Mouse (Mus musculus) cerebellum, adult 2 months (tissue): ENCODE data around the gene Atp6ap1. TPM values are rescaled to one million over a fixed set of nuclear protein-coding genes. Genes with fewer than 3 reads are reported as not detected.

Experiments used
- DNase-seq, 2 experiments: peaks; one replicate each; pipeline ENCODE4 v3.0.0; 2021
- H3K27ac ChIP-seq: fragments of 200-500 bp; 2 replicates; pipeline ENCODE4 v1.5.1; 2012; ENCODE audit warnings: low read length, control low read depth, inconsistent platforms; ENCODE audit not compliant: insufficient read depth
- H3K27me3 ChIP-seq: fragments of 200-500 bp; 2 replicates; pipeline ENCODE4 v1.6.1; 2012; ENCODE audit warnings: inconsistent platforms, mild to moderate bottlenecking, low read length, moderate library complexity; ENCODE audit not compliant: control insufficient read depth, insufficient read depth
- H3K4me1 ChIP-seq: fragments of 200-500 bp; 2 replicates; pipeline ENCODE4 v1.6.1; 2011; ENCODE audit warnings: low read length; ENCODE audit not compliant: control insufficient read depth, insufficient read depth
- H3K4me3 ChIP-seq: fragments of 200-500 bp; replicated peaks from 2 replicates; pipeline ENCODE3; 2011; ENCODE audit warnings: mild to moderate bottlenecking, low read depth, low read length, control low read depth; ENCODE audit not compliant: insufficient read depth
- CTCF ChIP-seq: fragments of 200-500 bp; IDR thresholded peaks from 2 replicates; pipeline ENCODE4 v1.5.1; 2011; ENCODE audit warnings: low read depth, mild to moderate bottlenecking, control low read depth, low read length, moderate library complexity, borderline replicate concordance; ENCODE audit not compliant: insufficient read depth
- POLR2A ChIP-seq: fragments of 200-500 bp; IDR thresholded peaks from 2 replicates; pipeline ENCODE4 v1.6.1; 2011; ENCODE audit warnings: low read length, control low read depth, borderline replicate concordance; ENCODE audit not compliant: insufficient read depth
- WGBS: fragments of 180-500 bp; shearing (Covaris S2); methylation state at CpG from one replicate; pipeline ENCODE4 v1.1.7; 2018; 5-methylcytosine and 5-hydroxymethylcytosine counted together
- polyA plus RNA-seq: library from polyadenylated mRNA; depleted of rRNA; stranded (reverse); fragments of >200 nt; gene quantifications from 2 replicates; pipeline ENCODE4 v1.2.3, GENCODE M21; 2012

The Atp6ap1 gene
- polyA plus RNA-seq, 1 experiment: 506 TPM

- H3K4me1 ChIP-seq: peaks cover 2% of the 10 kb centered on the region; the same call in 1 of the 2 replicates
- DNase-seq: peak; percentile 88 to 95
- H3K27me3 ChIP-seq: no peaks in the 10 kb centered on the region
- H3K4me3 ChIP-seq: peak within 1 kb of the TSS; percentile 97
- TF ChIP-seq CTCF (no peak), POLR2A (peak; percentile 92)
- peak within 1 kb of the TSS; percentile 97 for H3K27ac ChIP-seq
- WGBS: 8% methylated on average over 42 of the region's 42 CpGs
Observed at GRCm38 (mm10) chrX:74270062-74270901, 26.6 kb upstream of the Atp6ap1 start, which contains the start of gene Rpl10. Gene Rpl10 (plus strand): TSS chrX:74270812.

- WGBS: 8% methylated on average over 27 of the region's 27 CpGs
- Histone ChIP-seq H3K4me1 (peaks cover 2% of the 10 kb centered on the region; the same call in 1 of the 2 replicates), H3K27ac (no peak overlapping the region), H3K27me3 (no peaks in the 10 kb centered on the region), H3K4me3 (peak overlapping the region; percentile 82)
- no peak for TF ChIP-seq POLR2A
- no peak for TF ChIP-seq CTCF
- peak; percentile 31 to 41 for DNase-seq
Observed at GRCm38 (mm10) chrX:74270902-74271551, 25.9 kb upstream of the Atp6ap1 start.

- peaks cover 2% of the 10 kb centered on the region; the same call in 1 of the 2 replicates for H3K4me1 ChIP-seq
- TF ChIP-seq POLR2A: no peak
- no peak for TF ChIP-seq CTCF
- DNase-seq: no peak
- H3K27me3 ChIP-seq: no peaks in the 10 kb centered on the region
- H3K4me3 ChIP-seq: no peak overlapping the region
- no peak overlapping the region for H3K27ac ChIP-seq
- WGBS: 26% methylated on average over 10 of the region's 10 CpGs
Observed at GRCm38 (mm10) chrX:74273422-74274322, 23.2 kb upstream of the Atp6ap1 start.

GRCm38 (mm10) chrX:74277916-74278315 lies 19.0 kb upstream of the Atp6ap1 start:
- no peak for TF ChIP-seq CTCF
- no peak for TF ChIP-seq POLR2A
- WGBS: 73% methylated on average over 8 of the region's 8 CpGs
- no peak for DNase-seq
- Histone ChIP-seq H3K27ac (no peak overlapping the region), H3K27me3 (no peaks in the 10 kb centered on the region), H3K4me1 (no peaks in the 10 kb centered on the region), H3K4me3 (no peak overlapping the region)

GRCm38 (mm10) chrX:74281041-74281731 lies 15.7 kb upstream of the Atp6ap1 start:
- 0 out of 2 replicates have a peak, but pooled peaks cover 3% of the 10 kb centered on the region for H3K4me1 ChIP-seq
- under 1% methylated on average over 14 of the region's 14 CpGs for WGBS
- TF ChIP-seq CTCF: no peak
- TF ChIP-seq POLR2A: no peak
- H3K27ac ChIP-seq: no peak overlapping the region
- no peaks in the 10 kb centered on the region for H3K27me3 ChIP-seq
- DNase-seq: no peak
- peak overlapping the region; percentile 75 for H3K4me3 ChIP-seq

GRCm38 (mm10) chrX:74281732-74282394 lies 15.0 kb upstream of the Atp6ap1 start, which contains the start of the genes Taz and Dnase1l1:
Gene Taz (plus strand): TSS chrX:74281912.
Gene Dnase1l1 (minus strand): TSS chrX:74282337.
- peak; percentile 72 to 82 for DNase-seq
- WGBS: 10% methylated on average over 16 of the region's 16 CpGs
- H3K4me1 ChIP-seq: 0 out of 2 replicates have a peak, but pooled peaks cover 3% of the 10 kb centered on the region
- H3K27me3 ChIP-seq: no peaks in the 10 kb centered on the region
- peak within 1 kb of the TSS; percentile 75 for H3K4me3 ChIP-seq
- H3K27ac ChIP-seq: peak within 1 kb of the TSS; percentile 61; the same call in 1 of the 2 replicates
- TF ChIP-seq POLR2A (no peak), CTCF (no peak)
